Mouse (Mus musculus) natural killer cell, adult 2 months (primary cell): Measurements from ENCODE around the gene Ttc7.

Experiments
- DNase-seq, 2 experiments: peaks; one replicate each; pipeline ENCODE4 v3.0.0; 2022; ENCODE audit warnings: low spot score in 2 of 2

Gene Ttc7

DNA sequence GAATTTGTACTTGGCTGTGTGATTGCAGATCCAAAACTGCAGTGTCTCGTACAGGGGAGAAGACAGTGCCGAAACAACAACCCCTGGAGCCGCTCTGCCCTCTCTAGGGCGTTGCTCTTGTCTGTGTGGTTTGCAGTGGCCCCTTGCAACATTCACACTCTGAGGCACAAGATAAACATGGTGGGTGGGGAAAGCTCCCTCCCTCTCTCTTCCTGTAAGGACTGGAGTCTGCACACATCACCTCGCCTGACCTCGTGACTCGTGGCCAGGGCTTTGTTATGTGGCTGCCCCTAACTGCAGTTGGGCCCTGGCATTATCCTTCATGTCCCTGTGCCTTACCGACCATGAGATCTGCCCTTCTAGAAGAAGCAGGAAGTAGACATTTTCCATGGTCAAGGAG, 82.6 kb downstream of the Ttc7 start:
- peak; percentile 76 to 88 for DNase-seq

DNA sequence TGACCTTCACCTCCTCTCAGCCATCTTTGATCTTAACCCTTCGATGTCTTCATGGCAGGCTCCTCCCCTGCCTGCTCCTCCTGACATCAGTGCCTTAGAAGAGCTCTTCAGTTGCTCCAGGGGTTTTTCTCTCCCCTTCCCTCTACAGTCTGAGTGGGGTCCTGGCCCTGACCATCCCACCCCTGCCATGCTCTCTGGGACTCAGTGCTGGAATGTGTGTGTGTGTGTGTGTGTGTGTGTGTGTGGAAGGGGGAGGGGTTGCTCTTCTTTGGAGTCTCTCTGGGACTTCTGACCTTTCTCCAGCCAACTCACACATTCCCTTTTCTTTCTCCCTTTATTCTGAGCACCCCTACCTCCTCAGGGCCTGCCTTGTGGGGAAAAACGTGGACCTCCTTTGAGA, 83.8 kb downstream of the Ttc7 start:
- no peak for DNase-seq

DNA sequence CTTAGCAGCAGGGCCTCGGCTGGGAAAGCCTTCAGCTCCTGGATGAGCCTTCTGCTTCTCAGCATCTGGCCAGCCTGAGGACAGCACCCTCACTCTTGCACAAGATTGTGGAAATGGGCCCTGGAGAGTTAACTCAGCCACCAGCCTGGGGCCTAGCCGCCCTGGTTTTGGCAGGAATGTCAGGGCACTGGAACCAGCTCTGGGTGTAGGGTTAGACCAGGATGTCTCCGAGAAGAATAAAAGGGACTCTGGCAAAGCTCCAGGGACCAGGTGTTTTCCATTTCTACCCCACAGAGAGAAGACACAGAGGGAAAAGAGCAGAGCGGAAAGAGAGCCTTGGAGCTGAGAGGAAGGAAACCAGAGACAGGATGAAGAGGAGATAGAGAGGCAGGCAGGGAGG, 84.5 kb downstream of the Ttc7 start:
- no peak for DNase-seq

DNA sequence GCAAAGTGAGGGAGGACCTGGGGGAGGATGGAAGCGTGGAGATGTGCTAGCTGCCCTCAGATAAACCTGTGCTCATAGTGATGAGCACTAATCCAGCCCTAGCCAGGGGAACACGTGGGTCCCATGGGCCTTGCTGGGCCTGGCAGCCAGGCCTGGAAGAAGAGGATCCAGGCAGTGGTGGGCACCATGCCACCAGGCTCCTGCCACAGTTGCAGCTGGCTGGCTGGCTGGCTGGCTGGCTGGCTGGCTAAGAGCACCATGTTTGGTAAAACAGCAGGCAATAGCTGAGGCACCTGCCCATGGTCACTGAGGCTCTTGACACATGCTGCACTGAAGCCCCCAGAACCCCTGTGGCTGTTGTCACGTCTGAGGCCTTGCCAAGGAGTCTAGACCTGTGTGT, 85.0 kb downstream of the Ttc7 start:
- no peak for DNase-seq

DNA sequence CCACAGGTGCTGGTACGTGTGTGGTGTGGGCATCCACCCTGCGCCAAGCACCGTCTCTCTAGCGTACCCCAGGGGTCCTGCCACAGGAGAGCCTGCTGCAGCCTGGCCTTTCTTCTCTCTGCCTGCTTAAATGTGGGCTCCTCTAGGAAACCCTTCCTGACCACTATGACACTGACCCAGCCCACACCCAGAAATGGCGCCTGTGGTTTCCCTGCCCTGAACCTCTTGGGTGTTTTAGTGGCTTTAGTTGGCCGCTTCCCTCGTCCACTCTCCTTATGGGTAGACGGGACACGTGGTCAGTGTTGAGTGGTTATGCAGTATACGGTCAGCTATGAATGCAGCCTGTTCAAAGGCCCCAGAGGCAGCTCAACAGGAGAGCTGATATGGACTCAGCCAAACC, 85.8 kb downstream of the Ttc7 start:
- peak; percentile 70 to 86 for DNase-seq

DNA sequence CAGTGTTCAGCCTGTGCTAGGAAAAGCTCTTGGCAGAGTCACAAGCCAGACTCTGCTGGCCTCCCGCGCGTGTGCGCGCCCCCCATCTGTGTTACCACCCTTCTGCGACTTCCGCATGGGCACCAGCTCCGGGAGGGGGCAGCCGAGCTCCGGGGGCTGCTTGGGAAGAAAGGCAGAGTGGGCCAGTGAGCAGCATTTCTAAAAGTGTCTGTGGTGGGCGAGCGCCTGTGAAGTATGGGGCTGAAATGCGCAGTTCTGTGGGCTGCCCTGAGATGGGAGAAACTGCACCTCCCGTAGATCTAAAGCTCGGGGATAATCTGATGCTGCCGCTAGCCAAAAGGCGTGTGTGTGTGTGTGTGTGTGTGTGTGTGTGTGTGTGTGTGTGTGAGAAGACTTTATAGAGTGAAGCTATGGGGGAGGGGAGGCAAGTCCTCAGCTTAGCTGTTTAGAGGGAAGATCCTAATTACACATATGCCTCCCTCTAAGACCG, 86.6 kb downstream of the Ttc7 start:
- DNase-seq = no peak

DNA sequence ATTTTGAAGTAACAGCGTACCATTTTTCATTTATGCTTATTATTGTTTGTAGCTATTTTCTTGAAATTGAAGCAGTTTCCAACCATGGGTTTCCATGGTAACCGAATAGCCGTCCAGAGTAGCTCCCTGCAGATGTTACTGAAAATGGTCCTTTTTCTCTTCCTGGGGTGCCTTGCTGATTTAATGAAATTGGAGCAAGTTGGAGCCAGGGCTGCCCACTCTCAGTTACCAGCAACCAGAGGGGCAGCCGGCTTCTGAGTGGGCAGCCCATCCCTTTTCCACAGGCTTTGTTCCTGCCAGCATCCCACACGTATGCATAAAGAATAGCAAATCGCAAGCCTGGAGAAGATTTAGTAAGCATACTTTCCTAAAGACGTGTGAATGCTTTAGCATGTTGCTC, 89.5 kb downstream of the Ttc7 start:
- no peak for DNase-seq

DNA sequence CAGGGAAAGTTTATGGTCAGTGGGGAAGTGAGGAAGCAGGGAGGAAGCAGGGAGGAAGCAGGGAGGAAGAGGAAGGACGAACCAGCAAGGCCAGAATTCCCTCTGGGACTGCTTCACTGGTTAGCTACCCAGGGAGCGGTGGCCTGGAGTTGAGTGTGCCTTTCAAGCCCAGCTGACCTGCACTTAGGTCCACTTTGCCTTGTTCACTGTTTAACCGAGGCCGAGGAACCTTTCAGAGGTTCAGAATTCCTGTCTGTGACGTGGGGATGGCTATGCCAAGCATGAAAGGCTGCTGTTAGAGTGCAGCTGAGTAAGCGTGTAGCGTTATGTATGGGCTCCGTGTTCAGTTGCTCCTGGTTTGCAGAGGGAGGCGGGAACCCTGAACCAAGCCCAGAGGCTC, 90.6 kb downstream of the Ttc7 start:
- DNase-seq = no peak

DNA sequence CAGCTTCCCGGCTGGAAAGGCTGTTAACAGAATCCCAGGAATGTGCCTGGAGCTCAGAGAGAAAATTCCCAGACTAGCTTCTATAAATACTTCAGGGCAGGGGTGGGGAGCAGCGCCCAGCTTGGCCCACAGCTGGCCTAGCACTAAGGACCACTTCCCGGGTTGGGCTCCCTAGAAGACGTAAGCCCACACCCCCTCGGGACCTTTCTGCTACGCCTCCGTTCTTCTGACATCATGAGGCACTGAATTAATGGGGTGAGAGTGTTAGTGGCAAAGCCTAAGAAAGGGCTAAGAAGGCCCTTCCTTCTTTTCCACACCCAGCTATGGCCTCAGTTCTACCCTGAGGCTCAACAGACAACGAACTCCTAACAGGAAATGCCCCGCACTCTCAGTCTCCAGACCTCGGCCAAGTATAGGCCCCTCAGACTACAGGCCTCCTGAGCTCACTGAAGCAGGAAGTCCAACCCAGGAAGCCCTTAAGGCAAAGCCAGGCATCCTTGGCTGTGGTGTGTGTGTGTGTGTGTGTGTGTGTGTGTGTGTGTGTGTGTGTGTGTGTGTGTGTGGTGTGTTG, 93.3 kb downstream of the Ttc7 start:
- no peak for DNase-seq

DNA sequence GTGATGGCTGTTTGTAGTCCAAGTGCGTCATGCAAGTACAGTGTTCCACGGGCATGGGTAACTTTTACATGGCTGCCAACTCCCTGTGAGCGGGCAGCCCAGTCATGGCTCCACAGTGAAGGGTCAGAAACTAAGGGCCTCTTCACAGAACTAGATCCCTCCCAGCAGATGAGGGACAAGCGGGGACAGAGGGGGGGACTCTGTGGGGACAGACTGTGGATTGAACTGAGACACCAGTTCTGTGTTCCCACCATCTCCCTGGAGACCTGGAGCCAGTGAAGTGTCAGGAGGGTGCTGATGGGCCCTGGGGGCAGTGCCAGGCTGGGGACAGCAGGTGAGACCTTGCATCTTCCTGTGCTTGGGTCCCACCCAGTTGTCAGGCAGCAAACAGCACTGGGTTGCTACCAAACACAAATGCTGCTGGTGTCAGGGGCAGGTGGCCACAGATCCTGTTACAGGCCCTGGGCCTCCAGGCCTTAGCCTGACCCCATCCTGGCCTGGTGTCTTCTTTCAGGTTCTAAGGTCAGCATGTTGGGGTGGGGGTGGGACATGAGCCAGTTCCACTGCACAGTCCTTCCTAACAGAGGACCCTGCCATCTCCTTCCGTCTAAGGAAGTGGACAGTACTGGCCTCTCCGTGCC, 94.3 kb downstream of the Ttc7 start:
- DNase-seq = peak in 1 of 2 experiments; percentile 35

DNA sequence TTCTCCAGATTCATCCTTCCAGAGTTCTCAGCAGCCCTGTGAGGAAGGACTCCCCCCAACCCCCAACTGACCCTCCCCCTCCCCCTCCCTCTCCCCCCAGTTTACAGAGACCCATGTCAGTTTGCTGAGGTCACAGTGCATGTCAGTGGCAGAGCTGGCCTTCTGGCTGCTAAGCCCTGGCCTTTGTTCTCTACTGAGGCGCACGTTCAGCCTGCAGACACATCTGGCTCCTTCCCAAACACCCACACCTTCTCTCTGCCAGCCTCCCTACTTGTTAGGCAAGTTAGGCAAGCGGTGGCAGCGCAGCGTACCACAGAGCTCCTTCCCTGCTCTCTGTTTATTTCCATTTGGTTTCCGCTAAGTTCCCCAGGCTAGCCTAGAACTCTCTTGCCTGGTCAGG, 94.8 kb downstream of the Ttc7 start:
- DNase-seq = no peak

DNA sequence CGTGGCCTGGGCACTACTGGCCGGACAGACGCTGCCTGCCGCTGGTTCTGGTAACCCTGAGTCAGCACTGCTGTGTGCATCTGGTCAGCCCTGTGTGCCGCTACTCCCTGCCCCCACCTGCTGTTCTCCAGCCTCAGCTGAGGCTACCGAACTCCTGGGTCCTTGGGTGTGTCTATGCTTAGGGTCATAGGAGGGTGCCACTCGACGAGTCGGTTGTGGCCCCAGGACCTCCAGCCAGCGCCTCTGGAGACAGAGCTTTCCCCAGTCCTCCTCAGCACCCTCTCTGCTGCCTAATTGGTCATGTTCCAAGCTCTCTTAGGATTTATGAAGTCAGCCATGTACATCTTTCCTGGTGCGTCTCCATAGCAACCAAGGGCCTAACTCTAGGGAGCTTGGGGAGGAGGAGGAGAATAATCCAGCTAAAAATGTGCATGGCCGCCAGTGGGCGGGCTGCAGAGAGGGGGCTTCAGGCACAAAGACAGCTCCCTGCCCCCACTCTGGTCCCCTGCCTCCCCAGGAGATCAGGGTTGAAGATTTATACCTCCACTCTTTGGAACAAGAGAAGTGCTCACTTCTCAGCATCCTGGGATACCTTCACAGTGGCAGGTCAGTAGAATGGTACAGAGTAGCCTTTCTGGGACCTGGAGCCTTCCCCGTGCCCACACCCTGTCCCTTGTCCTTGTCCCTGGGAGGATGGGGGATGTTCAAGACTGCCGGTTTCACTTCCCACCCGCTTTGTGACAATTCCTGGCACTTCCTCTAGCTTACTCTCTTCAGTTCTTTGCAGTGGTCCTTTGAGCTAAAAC, 95.9 kb downstream of the Ttc7 start:
- DNase-seq = no peak

DNA sequence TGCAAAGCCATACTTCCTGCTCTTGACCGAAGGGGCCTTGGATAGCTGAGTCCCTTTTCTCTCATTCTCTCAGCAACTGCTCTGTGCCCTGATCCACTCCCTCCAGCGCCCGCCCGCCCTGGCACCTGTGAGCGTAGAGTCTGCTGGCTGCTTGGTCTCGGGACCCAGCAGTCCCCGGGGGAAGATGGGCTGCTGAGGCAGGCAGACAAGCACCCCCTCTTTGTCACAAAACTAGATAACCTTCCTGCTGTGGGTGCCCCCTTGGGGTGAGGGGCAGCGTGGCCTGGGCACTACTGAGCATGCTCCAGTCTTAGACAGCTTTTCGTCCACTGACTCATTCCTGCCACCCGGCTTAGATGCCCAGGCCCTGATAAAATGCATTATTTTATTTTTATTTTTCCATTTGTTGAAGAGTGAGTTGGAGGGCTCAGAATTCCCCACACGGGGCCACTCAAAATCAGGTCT, 96.5 kb downstream of the Ttc7 start:
- no peak for DNase-seq

DNA sequence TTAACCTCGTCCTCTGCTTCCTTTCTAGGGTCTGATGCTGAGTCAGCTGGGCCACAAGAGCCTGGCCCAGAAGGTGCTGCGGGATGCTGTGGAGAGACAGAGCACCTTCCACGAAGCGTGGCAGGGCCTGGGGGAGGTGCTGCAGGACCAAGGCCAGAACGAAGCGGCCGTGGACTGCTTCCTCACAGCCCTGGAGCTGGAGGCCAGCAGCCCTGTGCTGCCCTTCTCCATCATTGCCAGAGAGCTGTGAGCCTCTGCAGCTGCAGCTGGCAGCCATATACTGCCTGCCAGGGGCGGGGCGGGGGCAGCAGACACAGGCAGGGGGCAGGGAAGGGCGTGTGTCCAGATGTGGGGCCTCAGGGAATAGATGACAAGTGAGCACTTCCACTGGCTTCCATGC, 97.1 kb downstream of the Ttc7 start:
- DNase-seq = no peak

DNA sequence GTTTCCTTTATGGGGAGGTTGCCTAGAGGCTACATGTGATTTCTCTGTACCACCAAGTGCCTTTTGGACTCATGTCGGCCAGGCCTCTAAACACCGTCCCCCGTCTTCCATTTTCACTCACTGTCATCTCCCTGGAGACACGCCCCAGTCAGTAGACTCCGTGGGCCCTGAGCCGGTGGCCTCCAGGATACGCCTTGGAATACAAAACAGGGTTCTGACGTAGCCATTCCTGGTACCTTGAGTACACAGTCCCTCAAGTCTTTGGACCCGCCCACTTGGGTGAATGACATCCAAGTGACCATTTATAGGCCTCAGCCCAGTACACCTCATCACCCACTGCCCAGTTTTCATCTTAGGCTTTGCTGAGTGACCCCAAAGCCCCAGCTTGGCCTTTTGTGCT, 98.0 kb downstream of the Ttc7 start:
- DNase-seq = no peak

DNA sequence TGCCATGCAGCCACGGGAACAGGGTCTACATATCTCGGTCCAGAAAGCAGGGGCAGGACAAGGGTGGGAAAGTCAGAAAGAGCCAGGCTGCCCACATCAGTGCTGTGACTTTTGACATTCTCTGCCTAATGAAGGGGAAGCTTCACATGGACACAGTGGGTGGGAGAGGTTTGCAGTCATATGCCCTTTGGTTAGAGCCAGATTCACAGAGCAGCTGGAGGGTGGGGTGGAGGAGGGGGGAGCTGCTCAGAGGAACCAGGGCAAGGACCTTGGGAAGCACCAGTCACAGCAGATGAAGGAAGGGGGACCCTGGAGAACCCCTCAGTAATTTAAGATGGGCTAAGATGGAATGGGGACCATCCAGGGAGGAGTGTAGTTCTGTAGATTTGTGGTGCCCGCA, 103.1 kb downstream of the Ttc7 start:
- no peak for DNase-seq

DNA sequence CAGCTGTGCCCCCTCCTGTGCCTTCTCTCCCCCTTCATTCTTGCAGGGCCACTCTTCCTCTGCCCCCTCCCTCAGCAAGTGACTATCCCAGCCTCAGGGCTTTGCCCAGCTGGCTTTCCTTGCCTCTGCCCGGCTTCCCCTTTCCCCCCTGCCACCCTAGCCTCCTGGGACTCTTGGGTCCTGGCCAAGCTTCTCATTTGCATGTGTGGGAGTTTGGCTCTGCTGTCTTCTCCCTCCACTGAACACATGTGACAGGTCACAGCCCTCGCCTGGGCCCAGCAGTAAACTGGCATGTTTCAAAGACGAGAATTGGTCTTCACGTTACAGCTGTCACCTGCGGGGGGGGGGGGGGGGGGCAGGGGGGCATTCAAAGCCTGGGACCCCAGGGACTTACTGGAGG, 104.4 kb downstream of the Ttc7 start:
- DNase-seq = peak in 1 of 2 experiments; percentile 47

DNA sequence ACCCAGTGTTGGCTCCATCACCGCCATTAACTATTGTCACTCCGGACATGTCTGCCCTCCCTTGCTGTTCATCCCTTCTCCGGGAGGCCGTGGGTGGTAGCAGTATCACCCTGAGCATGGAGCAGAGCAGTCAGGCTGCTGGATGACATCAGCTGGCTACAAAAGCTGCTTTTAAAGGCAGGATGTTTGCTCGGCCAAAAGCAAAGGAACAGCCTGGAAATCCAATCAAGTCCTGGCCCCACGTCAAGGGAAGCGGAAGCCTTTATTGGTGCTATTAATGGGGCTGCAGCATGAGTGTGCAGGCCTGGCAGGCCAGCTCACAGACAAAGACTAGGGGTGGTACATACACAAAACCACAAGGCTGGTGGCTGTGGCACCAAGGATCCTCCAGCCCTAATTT, 108.6 kb downstream of the Ttc7 start:
- DNase-seq = no peak

DNA sequence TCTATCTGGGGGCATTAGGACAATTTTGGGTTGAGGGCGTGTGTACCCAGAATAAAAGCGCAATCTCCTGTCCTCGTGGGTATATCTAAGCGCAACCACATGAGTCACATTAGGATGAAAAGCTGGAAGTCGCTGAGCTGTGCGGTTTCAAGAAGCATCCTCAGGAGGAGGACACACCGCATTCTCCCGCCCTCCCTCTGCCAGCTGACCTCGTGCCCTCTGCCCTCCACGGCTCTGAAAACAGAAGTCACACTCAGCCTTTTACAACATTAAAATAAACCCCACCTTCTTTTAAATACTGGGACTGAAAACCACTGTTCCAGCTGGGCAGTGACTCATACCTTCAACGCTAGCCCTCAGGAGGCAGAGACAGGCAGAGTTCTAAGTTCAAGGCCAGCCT, 114.4 kb downstream of the Ttc7 start:
- DNase-seq = no peak

DNA sequence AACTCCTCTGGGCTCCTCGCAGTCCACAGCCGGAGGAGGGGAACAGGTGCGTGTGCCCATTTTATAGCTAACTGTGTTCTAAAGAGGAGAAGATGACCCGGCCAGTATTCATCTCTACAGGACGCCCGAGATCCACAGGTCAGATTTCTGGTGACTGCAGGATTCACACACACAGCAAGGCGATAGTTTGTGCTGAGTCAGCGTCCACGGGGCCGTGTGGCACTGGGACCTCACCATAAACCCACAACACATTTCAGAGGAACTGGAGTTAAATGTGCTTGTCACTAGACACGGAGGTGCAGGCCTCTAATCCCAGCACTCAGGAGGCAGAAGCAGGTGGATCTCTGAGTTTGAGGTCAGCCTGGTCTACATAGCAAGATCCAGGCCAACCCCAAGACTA, 119.8 kb downstream of the Ttc7 start:
- DNase-seq = no peak

DNA sequence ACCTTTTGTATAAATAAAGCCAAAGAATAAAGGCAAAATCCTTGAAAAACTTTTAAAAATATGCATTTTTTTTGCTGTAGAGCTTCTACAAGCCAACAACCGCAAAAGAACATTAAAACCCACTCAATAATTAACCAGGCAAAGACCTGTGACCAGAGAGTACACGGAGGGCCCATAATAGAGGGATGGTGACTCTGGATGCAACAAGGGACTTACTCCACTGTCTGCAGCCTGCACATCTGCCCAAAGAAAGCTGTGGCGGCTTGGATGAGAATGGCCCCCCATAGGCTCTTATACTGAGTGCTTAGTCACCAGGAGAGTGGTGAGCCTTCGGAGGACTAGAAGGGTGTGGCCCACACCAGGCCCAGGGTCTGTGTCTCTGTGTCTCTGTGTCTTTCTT, 120.8 kb downstream of the Ttc7 start:
- DNase-seq = no peak

DNA sequence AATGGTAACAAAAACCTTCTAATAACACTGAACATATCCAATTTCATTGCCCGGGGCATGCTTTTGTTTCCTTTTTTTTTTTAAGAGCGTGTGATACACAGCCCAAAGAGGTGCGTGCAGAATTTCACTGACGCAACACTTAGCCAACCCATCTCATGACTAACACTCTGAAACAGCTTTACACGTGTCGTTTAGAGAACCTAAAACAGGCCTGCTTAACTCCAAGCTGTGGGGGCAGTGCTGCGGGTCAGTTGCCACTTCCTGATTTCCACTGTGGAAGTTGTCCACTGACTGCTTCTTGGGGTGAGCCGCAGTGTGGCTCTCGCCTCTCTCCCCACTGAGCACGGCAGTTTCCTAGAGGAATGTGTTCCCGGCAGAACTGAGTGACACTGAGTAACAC, 122.9 kb downstream of the Ttc7 start:
- DNase-seq = peak in 1 of 2 experiments; percentile 18

DNA sequence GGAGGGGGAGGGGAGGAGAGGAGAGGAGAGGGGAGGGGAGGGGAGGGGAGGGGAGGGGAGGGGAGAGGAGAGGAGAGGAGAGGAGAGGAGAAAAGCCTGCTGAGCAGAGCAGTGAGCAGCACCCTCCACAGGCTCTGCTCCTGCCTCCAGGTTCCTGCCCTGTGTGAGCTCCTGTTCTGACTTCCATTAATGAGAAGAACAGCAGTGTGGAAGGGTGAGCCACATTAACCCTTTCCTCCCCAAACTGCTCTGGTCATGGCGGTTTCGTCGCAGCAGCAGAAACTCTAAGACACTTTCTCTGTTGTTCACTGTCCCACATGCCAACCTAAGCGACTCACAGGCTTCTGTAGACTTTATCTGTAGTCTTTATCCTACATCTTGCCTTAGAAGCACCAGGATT, 124.0 kb downstream of the Ttc7 start:
- no peak for DNase-seq
